Mouse (Mus musculus) frontal cortex, postnatal 25 days (tissue): ENCODE measurements around the gene Cela3a.
A peak's percentile ranks its signal among the peaks of the same experiment; 100 is the strongest.

Experiments used
- DNase-seq, 2 experiments: peaks; one replicate each; pipeline ENCODE4 v3.0.0; 2022; ENCODE audit warnings: low spot score in 2 of 2

Gene Cela3a

GRCm38 (mm10) chr4:137371596-137372523 lies 37.7 kb downstream of the Cela3a start:
- DNase-seq: no peak

- DNase-seq: no peak
Observed at GRCm38 (mm10) chr4:137369954-137370750, 39.4 kb downstream of the Cela3a start.

- DNase-seq: no peak
Observed at GRCm38 (mm10) chr4:137368198-137368597, 41.4 kb downstream of the Cela3a start.

GRCm38 (mm10) chr4:137367275-137368088 lies 42.1 kb downstream of the Cela3a start:
- DNase-seq: no peak

GRCm38 (mm10) chr4:137366097-137366496 lies 43.5 kb downstream of the Cela3a start:
- no peak for DNase-seq

- DNase-seq: no peak
Observed at GRCm38 (mm10) chr4:137365356-137366062, 44.1 kb downstream of the Cela3a start.

- DNase-seq: no peak
Observed at GRCm38 (mm10) chr4:137364826-137365225, 44.8 kb downstream of the Cela3a start.

- DNase-seq: no peak
Observed at GRCm38 (mm10) chr4:137360996-137361395, 48.6 kb downstream of the Cela3a start.

GRCm38 (mm10) chr4:137358291-137359002 lies 51.1 kb downstream of the Cela3a start:
- DNase-seq: no peak

GRCm38 (mm10) chr4:137357517-137358254 lies 51.9 kb downstream of the Cela3a start, which contains the start of gene Cdc42:
Cdc42 (minus strand) TSS chr4:137357720.
- DNase-seq: peak; percentile 93 to 94

- DNase-seq: peak in 1 of 2 experiments; percentile 39
Observed at GRCm38 (mm10) chr4:137356674-137357510, 52.7 kb downstream of the Cela3a start.
